In genomic region chr19:43510436-43511220, GRCm38 (mm10) we compare ENCODE assay signal across 13 mouse cellular contexts.
"Had no signal": no experiment of that assay in that cellular context is flagged by ENCODE, and none has a peak within 500 bp of the region (broad histone marks: within the 10 kb centered on the region; RNA-seq: fewer than 3 reads in every experiment).

No protein-coding gene starts in this region.

- H3K9ac ChIP-seq: intestine, embryonic 15.5 days; limb, embryonic 13.5 days; liver, embryonic 13.5 days; midbrain, embryonic 15.5 days; neural tube, embryonic 13.5 days; stomach, embryonic 15.5 days had no signal

- H3K27ac ChIP-seq: intestine, embryonic 15.5 days; limb, embryonic 13.5 days; liver, embryonic 13.5 days; midbrain, embryonic 10.5 days; midbrain, embryonic 15.5 days; neural tube, embryonic 13.5 days; stomach, embryonic 15.5 days had no signal

- DNase-seq: kidney, adult 8-10 months; left cerebral cortex, postnatal 4 days; liver, embryonic 13.5 days; lung, adult 18-20 months; retina, postnatal 1 day; right cerebral cortex, postnatal 4 days; thymus, postnatal 4 days had no signal

- H3K4me1 ChIP-seq: intestine, embryonic 15.5 days; limb, embryonic 13.5 days; midbrain, embryonic 10.5 days; midbrain, embryonic 15.5 days; neural tube, embryonic 13.5 days had no signal

- H3K27me3 ChIP-seq: intestine, embryonic 15.5 days; limb, embryonic 13.5 days; liver, embryonic 13.5 days; midbrain, embryonic 15.5 days; neural tube, embryonic 13.5 days; stomach, embryonic 15.5 days had no signal

- H3K9me3 ChIP-seq: intestine, embryonic 15.5 days; limb, embryonic 13.5 days; liver, embryonic 13.5 days; midbrain, embryonic 10.5 days; midbrain, embryonic 15.5 days; neural tube, embryonic 13.5 days; stomach, embryonic 15.5 days had no signal

- ATAC-seq: intestine, embryonic 15.5 days; midbrain, embryonic 15.5 days had no signal

- H3K4me2 ChIP-seq: intestine, embryonic 15.5 days; limb, embryonic 13.5 days; liver, embryonic 13.5 days; midbrain, embryonic 15.5 days; neural tube, embryonic 13.5 days; stomach, embryonic 15.5 days had no signal

- H3K4me3 ChIP-seq: intestine, embryonic 15.5 days; limb, embryonic 13.5 days; liver, embryonic 13.5 days; midbrain, embryonic 10.5 days; midbrain, embryonic 15.5 days; neural tube, embryonic 13.5 days; stomach, embryonic 15.5 days had no signal
